Mouse (Mus musculus) lung, adult 2 months (tissue): ENCODE results near the gene Nat8f3.
"Not testable (repeated sequence)": the region's sequence is repeated elsewhere in the genome, so short reads cannot be mapped to it uniquely, and the experiment has no call there.

Experiments used
- CTCF ChIP-seq: fragments of 200-500 bp; IDR thresholded peaks from 2 replicates; pipeline ENCODE4 v1.5.1; 2011; ENCODE audit warnings: mild to moderate bottlenecking, low read length, control low read depth; ENCODE audit not compliant: insufficient read depth
- POLR2A ChIP-seq: fragments of 200-500 bp; IDR thresholded peaks from 2 replicates; pipeline ENCODE4 v1.6.1; 2011; ENCODE audit warnings: low read depth, mild to moderate bottlenecking, control low read depth, low read length, borderline replicate concordance; ENCODE audit errors: extremely low read depth

GRCm38 (mm10) chr6:85810942-85811537, 45.5 kb upstream of the Nat8f3 start:
- not testable (repeated sequence) for TF ChIP-seq CTCF, POLR2A
